Mouse (Mus musculus) c-Kit-positive CD71-positive TER-119-positive erythroid progenitor cells, embryonic 14.5 days (primary cell): Measurements from ENCODE around the gene Calr.
A peak's percentile ranks its signal among the peaks of the same experiment; 100 is the strongest.

Experiments
- DNase-seq: peaks from one replicate; pipeline ENCODE4 v3.0.0-alpha.2; 2013; ENCODE audit warnings: low spot score

Calr gene

GRCm38 (mm10) chr8:84815547-84815946, 31.2 kb downstream of the Calr start:
- peak; percentile 91 for DNase-seq

GRCm38 (mm10) chr8:84814555-84815441, 31.9 kb downstream of the Calr start:
- no peak for DNase-seq

GRCm38 (mm10) chr8:84814240-84814554, 32.5 kb downstream of the Calr start:
- no peak for DNase-seq

GRCm38 (mm10) chr8:84813830-84814229, 32.9 kb downstream of the Calr start:
- no peak for DNase-seq

- DNase-seq, result peak; percentile 82
Measured at GRCm38 (mm10) chr8:84813059-84813458, 33.7 kb downstream of the Calr start.

- no peak for DNase-seq
Measured at GRCm38 (mm10) chr8:84811303-84811702, 35.4 kb downstream of the Calr start.

GRCm38 (mm10) chr8:84810896-84811295, 35.8 kb downstream of the Calr start:
- DNase-seq, result peak; percentile 77

- no peak for DNase-seq
Measured at GRCm38 (mm10) chr8:84809941-84810280, 36.8 kb downstream of the Calr start.

- no peak for DNase-seq
Measured at GRCm38 (mm10) chr8:84809109-84809940, 37.4 kb downstream of the Calr start.

- no peak for DNase-seq
Measured at GRCm38 (mm10) chr8:84806031-84806430, 40.7 kb downstream of the Calr start.

- DNase-seq, result no peak
Measured at GRCm38 (mm10) chr8:84799999-84800831, 46.5 kb downstream of the Calr start, which contains the start of gene Nfix. TSS of gene Nfix (minus strand) at chr8:84800344.

- no peak for DNase-seq
Measured at GRCm38 (mm10) chr8:84799136-84799931, 47.4 kb downstream of the Calr start.

GRCm38 (mm10) chr8:84798446-84799135, 48.1 kb downstream of the Calr start:
- no peak for DNase-seq

- DNase-seq, result no peak
Measured at GRCm38 (mm10) chr8:84797971-84798370, 48.8 kb downstream of the Calr start.

- DNase-seq, result no peak
Measured at GRCm38 (mm10) chr8:84797256-84797797, 49.4 kb downstream of the Calr start.

- no peak for DNase-seq
Measured at GRCm38 (mm10) chr8:84794486-84794885, 52.2 kb downstream of the Calr start.

GRCm38 (mm10) chr8:84793791-84794485, 52.8 kb downstream of the Calr start:
- no peak for DNase-seq

- DNase-seq, result no peak
Measured at GRCm38 (mm10) chr8:84793134-84793533, 53.6 kb downstream of the Calr start.

- DNase-seq, result no peak
Measured at GRCm38 (mm10) chr8:84792429-84792947, 54.2 kb downstream of the Calr start.
